Mouse (Mus musculus) heart, postnatal 0 days (tissue): ENCODE data around the gene Kmo.

Experiments
- CTCF ChIP-seq: IDR thresholded peaks from 2 replicates; pipeline ENCODE4 v1.5.1; 2016; ENCODE audit warnings: antibody characterized with exemption, control low read depth, low read depth
- EP300 ChIP-seq: IDR thresholded peaks from 2 replicates; pipeline ENCODE4 v1.6.1; 2016; ENCODE audit warnings: antibody characterized with exemption, low read depth

DNA sequence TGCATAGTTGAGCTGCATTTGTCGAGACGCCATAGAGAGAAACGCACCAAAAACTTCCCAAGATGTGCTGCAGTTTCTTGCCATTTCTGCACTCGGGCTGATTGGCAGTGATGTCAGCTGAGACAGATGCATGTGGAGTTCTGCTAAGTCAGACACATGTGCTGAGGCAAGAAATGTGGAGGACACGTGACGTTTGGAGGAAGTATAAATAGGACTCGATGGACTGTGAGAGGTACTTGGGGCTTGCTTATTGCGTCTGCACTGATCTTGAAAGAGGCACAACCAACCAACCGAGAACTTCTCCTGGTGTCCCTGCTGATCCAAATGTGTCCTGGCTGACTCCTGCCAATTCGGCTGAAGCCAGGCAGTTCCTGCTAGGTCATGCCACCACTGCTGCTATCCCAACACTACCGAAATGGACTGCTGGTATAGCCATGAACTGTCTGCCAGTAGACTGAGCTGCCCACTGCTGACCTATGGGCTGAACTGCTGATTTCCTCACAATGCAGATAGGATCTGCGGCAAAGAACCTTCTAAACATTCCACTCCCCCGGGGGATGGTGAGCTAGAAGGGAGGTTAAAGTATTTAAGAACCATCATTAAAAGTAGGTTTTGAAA lies at the start of gene Kmo:
- TF ChIP-seq CTCF = no peak
- no peak for TF ChIP-seq EP300
